Mouse (Mus musculus): ENCODE measurements at regions not wholly inside any gene's neighbourhood (a gene's known extent, or its start where the extent isn't known, plus 50 kb on each side); places are given as distances from the start of the nearest gene placed in this dataset.

DNA sequence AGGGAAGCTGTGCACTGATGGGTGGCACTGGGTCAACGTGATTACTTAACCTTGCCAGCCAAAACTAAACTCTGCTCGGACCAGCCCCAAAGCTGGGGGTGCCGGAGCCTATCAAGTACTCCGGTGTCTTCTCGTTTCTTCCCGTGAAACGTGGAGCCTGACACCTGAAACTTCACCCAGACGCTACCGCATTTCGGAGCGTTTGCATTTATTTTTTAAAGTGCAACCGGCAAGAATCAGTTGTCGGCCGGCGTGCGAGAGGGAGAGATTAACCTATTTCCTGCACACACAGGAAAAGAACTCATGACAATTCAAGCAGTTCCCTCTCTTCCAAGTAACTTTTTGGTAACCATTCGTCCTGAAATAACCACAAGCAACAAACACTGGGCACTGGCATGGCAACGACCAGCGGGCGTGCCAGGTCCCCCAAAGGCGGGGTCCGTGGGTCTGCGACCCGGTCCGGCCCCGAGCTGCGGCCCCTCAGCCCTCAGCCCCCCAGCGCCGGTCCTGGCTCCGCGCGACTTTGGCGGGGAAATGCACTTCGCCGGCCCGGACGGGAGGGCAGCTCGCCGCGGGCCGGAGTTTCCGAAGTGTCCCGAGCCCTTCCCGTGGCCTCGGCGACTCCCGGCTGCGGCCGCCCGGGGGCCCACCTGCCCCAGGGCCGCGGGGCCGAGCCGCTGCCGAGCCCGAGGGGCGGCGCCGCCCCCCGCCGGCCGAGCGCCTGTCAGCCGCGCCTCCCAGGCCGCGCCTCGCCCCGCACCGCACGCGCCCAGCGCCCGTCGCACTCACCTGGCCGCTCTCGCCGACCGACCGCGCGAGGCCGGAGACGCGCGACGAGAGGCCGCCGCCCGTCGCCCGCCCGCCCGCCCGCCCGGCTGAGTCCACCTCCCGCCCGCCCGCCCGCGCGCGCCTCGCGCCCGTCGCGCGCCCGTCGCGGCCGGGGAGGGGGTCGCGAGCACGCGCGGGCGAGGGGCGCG is 1861.7 kb upstream of the Lrrc6 start:
- peak; percentile 57 to 68 for DNase-seq

DNA sequence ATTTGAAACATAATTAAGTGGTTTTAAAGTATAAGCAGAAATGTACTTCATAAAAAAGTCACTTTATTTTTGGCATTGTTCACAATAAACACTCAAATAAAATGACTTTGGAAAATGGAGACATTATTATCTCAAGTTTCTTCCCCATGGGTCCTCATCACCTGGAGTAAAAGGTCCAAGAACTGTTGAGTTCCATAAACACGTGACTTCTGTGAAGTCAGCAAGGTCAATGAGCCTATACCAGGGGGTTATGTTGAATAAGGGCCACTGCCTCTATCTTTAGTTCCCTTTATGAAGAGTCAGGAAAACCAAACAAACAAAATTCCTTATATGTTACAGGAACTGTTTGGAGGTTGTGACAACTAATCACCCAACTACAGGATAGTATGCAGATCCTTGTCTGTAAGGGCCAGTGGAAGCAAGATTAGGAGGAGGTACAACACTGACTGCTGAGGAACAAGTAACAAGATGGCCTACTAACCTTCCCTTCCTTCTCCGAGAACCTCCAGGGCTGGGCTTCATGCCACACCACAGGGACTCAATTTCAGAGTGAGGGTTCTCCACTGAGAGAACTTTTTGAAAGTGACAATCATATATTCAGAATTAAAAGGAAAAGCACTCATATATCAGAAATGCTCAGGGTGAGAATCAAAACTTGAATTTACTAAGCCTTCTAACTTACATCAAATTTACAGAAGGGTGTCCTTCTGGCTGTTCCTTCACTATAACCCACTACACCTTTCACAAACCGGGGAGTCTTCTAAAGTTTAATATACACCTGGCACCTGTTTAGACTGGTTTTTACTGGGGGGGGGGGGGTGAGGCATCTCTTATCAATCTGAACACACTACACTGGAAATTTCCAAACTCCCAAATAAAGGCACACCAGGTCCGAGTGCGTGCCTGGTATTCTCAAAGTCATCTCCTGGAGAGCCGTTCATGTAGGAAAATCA is 1860.5 kb upstream of the Lrrc6 start:
- no peak for DNase-seq

- no peak for DNase-seq
Measured at GRCm38 (mm10) chr15:68359496-68359895, 1858.8 kb upstream of the Lrrc6 start.

DNA sequence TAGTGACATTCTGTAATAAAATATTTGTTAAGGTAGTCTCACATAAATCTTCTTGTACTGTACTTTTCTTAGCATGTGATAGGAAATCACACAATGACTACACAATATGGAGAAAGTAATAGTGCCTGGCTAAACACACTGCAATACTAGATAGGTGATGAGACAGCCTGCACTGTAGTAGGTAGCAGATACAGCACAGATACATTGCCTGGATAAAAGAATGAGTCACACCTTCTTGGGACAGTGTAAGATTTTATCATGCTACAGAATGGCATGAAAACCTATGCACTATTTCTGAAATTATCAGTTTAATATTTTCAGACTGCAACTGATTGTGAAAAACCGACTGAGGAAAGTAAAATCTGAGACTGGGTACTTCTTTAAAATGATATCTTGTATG is 1855.2 kb upstream of the Lrrc6 start:
- DNase-seq = no peak

DNA sequence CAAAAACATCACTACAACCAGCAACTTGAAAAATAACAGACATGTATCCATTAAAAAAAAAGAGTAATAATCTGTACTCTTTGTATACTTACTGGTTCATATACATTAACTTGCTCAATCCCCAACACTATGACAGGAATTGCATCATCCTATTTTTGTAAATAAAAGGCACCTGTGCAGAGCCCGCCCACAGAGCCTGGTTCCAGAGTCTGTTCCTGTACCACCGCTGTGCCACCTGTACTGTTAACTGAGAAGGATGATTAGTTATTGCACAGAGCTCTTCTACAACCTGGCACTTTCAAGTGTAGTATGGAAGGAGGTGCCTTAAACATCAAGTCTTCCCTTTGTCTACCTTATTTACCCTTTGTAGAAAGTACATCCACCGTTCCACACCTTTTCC is 1843.9 kb upstream of the Lrrc6 start:
- no peak for DNase-seq

GRCm38 (mm10) chr15:68342542-68342941 is 1841.8 kb upstream of the Lrrc6 start:
- peak in 1 of 2 experiments; percentile 26 for DNase-seq

DNA sequence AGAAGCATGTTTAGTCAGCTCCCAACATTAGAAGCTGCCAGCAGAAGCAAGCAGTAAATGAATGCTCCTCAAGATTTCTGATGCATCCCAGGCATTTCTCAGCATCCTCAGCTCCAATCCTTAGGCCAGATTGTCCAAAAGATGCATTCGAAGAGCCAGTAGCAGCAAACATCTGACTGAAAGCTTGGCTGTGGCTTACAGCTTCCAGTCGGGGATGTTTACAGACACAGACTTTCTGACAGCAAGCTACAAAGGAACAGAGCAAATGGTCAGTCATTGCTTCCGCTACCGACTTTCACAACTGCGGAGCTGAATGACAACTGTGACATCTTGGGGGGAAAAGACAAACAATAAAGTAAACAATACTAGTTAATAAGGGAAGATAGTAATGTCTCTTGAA is 1840.3 kb upstream of the Lrrc6 start:
- no peak for DNase-seq

DNA sequence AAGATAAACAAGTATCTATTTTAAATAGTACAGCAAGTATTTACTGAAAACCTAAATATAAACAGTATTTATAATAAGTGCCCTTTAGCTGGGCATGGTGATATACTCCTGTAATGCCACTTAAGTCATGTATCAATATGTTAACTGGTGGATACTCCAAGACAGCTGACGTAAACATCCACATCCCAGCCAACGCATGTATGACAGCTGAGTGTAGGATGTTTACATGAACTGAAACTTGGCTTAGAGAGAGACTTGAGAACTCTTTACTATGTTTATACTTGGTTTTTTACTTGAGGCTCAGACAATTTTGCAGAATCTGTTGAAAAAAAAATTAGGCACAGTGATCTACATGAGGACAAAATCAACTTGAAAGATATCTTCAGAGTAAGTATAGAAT is 1836.6 kb upstream of the Lrrc6 start:
- no peak for DNase-seq

- DNase-seq = no peak
Measured at GRCm38 (mm10) chr15:68335837-68336236, 1835.1 kb upstream of the Lrrc6 start.

GRCm38 (mm10) chr15:68316116-68316515 is 1815.4 kb upstream of the Lrrc6 start:
- DNase-seq = no peak
